13 mouse cellular contexts compared by ENCODE assay signal in the genomic region with DNA sequence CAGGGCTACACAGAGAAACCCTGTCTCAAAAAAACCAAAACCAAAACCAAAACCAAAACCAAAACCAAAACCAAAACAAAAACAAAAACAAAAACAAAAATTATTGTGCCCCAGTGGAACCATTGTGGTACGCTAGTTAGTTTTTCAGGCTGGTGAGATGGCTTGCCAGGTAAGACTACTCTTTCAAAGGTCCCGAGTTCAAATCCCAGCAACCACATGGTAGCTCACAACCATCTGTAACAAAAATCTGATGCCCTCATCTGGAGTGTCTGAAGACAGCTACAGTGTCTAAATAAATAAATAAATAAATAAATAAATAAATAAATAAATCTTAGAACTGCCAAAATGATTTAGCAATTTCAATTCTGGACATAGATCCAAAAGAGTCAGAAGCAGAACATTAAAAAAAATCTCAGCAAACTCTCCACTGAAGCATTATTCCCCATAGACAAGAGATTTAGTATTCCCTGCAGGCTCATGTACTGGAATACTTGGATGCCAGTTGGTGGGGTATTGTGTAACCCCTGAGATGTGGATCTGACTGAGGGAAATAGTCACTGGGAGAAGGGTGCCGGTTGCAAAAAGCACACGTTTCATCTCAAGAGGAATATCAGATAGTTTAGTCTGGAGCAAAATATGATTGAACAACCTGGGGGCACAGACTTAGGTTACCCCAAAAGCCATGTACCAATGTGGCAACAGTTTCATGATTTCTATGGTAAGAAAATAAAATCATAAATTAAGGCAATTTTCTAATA. TPM values are rescaled to one million over a fixed set of nuclear protein-coding genes. Genes with fewer than 3 reads are reported as not detected.
DNase-seq lines count a peak whose midpoint lies in the region; ATAC-seq and TF ChIP-seq lines count a peak whose summit lies in the region.
"Not testable (repeated sequence)": the region's sequence is repeated elsewhere in the genome, so short reads cannot be mapped to it uniquely, and the experiment has no call there.
"Had no signal": no experiment of that assay in that cellular context is flagged by ENCODE, and none has a peak within 500 bp of the region (broad histone marks: within the 10 kb centered on the region; RNA-seq: fewer than 3 reads in every experiment).

No protein-coding gene starts in this region.

- DNase-seq in 3T3-L1 (ENCODE audit: low read depth, low spot score) = peak; percentile 1
- peak; percentile 0 for DNase-seq in CD4-positive helper T cell, adult 2 months (ENCODE audit: low read depth, low spot score)
- peak; percentile 0 for DNase-seq in embryonic facial prominence, embryonic 11.5 days (ENCODE audit: low spot score)
- DNase-seq in heart, adult 11 months = peak; percentile 83
- DNase-seq in limb, embryonic 11.5 days (ENCODE audit: low spot score) = peak; percentile 16
- peak; percentile 4 for DNase-seq in lung, postnatal 0 days (ENCODE audit: low spot score)
- peak; percentile 51 for DNase-seq in midbrain, embryonic 11.5 days (ENCODE audit: low spot score, missing footprints)

- H3K27me3 ChIP-seq in embryonic facial prominence, embryonic 11.5 days (ENCODE audit: control insufficient read depth, insufficient read depth, low read length); limb, embryonic 11.5 days (ENCODE audit: control insufficient read depth, insufficient read depth, low read length); lung, postnatal 0 days (replicated peaks; ENCODE audit: insufficient read depth, low read length); midbrain, embryonic 11.5 days (ENCODE audit: control insufficient read depth, insufficient read depth, low read length): not testable (repeated sequence)

- not testable (repeated sequence) for H3K9ac ChIP-seq in embryonic facial prominence, embryonic 11.5 days (replicated peaks; ENCODE audit: low read length); limb, embryonic 11.5 days (ENCODE audit: low read length); lung, postnatal 0 days (replicated peaks; ENCODE audit: low read depth); midbrain, embryonic 11.5 days (ENCODE audit: low read length)

- ATAC-seq in embryonic facial prominence, embryonic 11.5 days (replicated peaks; ENCODE audit: insufficient number of reproducible peaks, low FRiP score, low TSS enrichment, low read depth); limb, embryonic 11.5 days (ENCODE audit: insufficient number of reproducible peaks, low FRiP score, low TSS enrichment, low read depth); lung, postnatal 0 days; midbrain, embryonic 11.5 days (ENCODE audit: low FRiP score): not testable (repeated sequence)

- not testable (repeated sequence) for H3K27ac ChIP-seq in embryonic facial prominence, embryonic 11.5 days (replicated peaks; ENCODE audit: low read depth, low read length); limb, embryonic 11.5 days (replicated peaks; ENCODE audit: low read depth, low read length); lung, postnatal 0 days (ENCODE audit: low read length); midbrain, embryonic 11.5 days (ENCODE audit: low read depth, low read length)

- WGBS in embryonic facial prominence, embryonic 11.5 days = 77% methylated on average over 4 of the region's 4 CpGs
- WGBS in limb, embryonic 11.5 days = 77% methylated on average over 4 of the region's 4 CpGs
- 72% methylated on average over 4 of the region's 4 CpGs for whole genome bisulfite sequencing in lung, postnatal 0 days
- WGBS in midbrain, embryonic 11.5 days = 71% methylated on average over 4 of the region's 4 CpGs

- H3K4me3 ChIP-seq in embryonic facial prominence, embryonic 11.5 days (ENCODE audit: low read depth, low read length); limb, embryonic 11.5 days (ENCODE audit: low read depth, low read length); lung, postnatal 0 days (ENCODE audit: low read depth, low read length); midbrain, embryonic 11.5 days (ENCODE audit: low read depth, low read length): not testable (repeated sequence)

- TF ChIP-seq EP300 in lung, postnatal 0 days (IDR thresholded peaks at IDR 0.05) = not testable (repeated sequence)

- H3K36me3 ChIP-seq in embryonic facial prominence, embryonic 11.5 days (replicated peaks; ENCODE audit: control insufficient read depth, insufficient read depth, low read depth, low read length); limb, embryonic 11.5 days (ENCODE audit: control insufficient read depth, insufficient read depth, low read length); lung, postnatal 0 days (ENCODE audit: insufficient read depth, low read length); midbrain, embryonic 11.5 days (ENCODE audit: control insufficient read depth, insufficient read depth, low read length): not testable (repeated sequence)

- not testable (repeated sequence) for H3K4me1 ChIP-seq in embryonic facial prominence, embryonic 11.5 days (ENCODE audit: control insufficient read depth, insufficient read depth, low read length); limb, embryonic 11.5 days (ENCODE audit: control insufficient read depth, insufficient read depth, low read length); lung, postnatal 0 days (ENCODE audit: insufficient read depth, low read depth, low read length); midbrain, embryonic 11.5 days (ENCODE audit: control insufficient read depth, insufficient read depth, low read length)

- not testable (repeated sequence) for TF ChIP-seq CTCF in lung, postnatal 0 days (IDR thresholded peaks at IDR 0.05)

- not testable (repeated sequence) for H3K4me2 ChIP-seq in embryonic facial prominence, embryonic 11.5 days (ENCODE audit: low read depth, low read length); limb, embryonic 11.5 days (ENCODE audit: low read depth, severe bottlenecking); lung, postnatal 0 days (replicated peaks; ENCODE audit: low read depth, low read length); midbrain, embryonic 11.5 days

- H3K9me3 ChIP-seq in embryonic facial prominence, embryonic 11.5 days (replicated peaks; ENCODE audit: control insufficient read depth, low read length); lung, postnatal 0 days (ENCODE audit: low read length): not testable (repeated sequence)
- H3K9me3 ChIP-seq in limb, embryonic 11.5 days (ENCODE audit: control insufficient read depth, low read length) = peaks cover 14% of the 10 kb centered on the region
- H3K9me3 ChIP-seq in midbrain, embryonic 11.5 days (ENCODE audit: control insufficient read depth, low read length) = peaks cover 12% of the 10 kb centered on the region; the same call in 1 of the 2 replicates

RNA-seq across cellular contexts. Expression of a gene that starts 31.2 kb away (rescaled TPM):
- polyA plus RNA-seq in embryonic facial prominence, embryonic 11.5 days (2014; fragmentation: Nextera tagmentation; extraction: Ambion mirVana) = not detected in 2 replicates
- not detected in 2 replicates for polyA plus RNA-seq in limb, embryonic 11.5 days (2014; fragmentation: Nextera tagmentation; extraction: Ambion mirVana)
- 0.72 and 1.1 TPM in 2 replicates for polyA plus RNA-seq in lung, postnatal 0 days (2015; fragmentation: Nextera tagmentation; extraction: Ambion mirVana)
- not detected in 2 replicates for polyA plus RNA-seq in midbrain, embryonic 11.5 days (2014; fragmentation: Nextera tagmentation; extraction: Ambion mirVana)
- polyA plus RNA-seq: cerebellum, adult 2 months; embryonic facial prominence, embryonic 10.5 days; embryonic facial prominence, embryonic 13.5 days; forebrain, embryonic 10.5 days; forebrain, embryonic 13.5 days; forebrain, postnatal 0 days had no signal

Comparison
In these comparisons a context has a peak if more than half of its experiments do, and no peak if none do; other contexts are left out.
1. DNase-seq: peak in every context shown above with its lines; median percentile 83 in heart, adult 11 months; 51 in midbrain, embryonic 11.5 days; 16 in limb, embryonic 11.5 days; 4 in lung, postnatal 0 days; 1 in 3T3-L1; 0 in CD4-positive helper T cell, adult 2 months; 0 in embryonic facial prominence, embryonic 11.5 days.